Mouse (Mus musculus) natural killer cell, adult 2 months (primary cell): ENCODE measurements around the gene Imp4.

ENCODE experiments used
- DNase-seq, 2 experiments: peaks; one replicate each; pipeline ENCODE4 v3.0.0; 2022; ENCODE audit warnings: low spot score in 2 of 2

Imp4 gene

GRCm38 (mm10) chr1:34460061-34460441 lies 20.4 kb downstream of the Imp4 start:
- DNase-seq: no peak

- peak; percentile 75 to 84 for DNase-seq
These were observed 23.1 kb downstream of the Imp4 start for GRCm38 (mm10) chr1:34462766-34463165.

GRCm38 (mm10) chr1:34464310-34464817 lies 24.7 kb downstream of the Imp4 start:
- DNase-seq: peak; percentile 39 to 46

GRCm38 (mm10) chr1:34465445-34465844 lies 25.8 kb downstream of the Imp4 start:
- DNase-seq: no peak

DNA sequence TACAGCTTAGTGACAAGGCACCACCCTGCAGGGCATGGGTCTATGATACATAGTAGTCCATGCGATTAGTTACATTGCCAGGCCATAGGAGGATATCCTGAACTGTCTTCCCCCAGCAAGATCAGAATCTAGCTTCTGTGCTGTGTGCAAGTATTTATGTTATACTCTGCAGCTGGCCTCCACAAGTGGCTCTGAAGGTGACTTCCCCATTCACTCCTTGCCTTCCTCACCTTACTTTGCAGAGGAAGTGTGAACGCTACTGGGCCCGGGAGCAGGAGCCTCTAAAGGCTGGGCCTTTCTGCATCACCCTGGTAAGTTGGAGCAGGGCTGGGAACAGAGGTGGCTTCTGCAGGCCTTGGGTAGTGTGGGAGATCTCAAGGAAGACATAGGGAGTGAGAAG lies 28.4 kb downstream of the Imp4 start:
- DNase-seq: no peak

GRCm38 (mm10) chr1:34468500-34468899 lies 28.8 kb downstream of the Imp4 start:
- DNase-seq: no peak

DNA sequence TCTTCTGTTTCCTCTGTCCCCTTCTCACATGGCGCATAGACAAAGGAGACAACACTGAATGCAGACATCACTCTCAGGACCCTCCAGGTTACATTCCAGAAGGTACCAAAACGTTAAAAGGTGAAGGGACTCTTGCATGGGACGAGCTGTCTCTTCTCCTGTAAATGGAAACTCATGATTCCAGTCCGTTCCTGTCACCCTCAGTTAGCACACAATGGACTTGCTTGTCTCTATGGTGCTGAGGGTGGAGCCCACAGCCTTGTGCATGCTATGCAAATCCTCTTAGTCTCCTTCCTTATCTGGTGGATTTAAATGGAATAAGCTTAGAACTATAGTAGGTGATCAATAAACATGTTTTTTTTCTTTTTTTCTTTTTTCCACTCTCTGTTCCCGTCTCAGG lies 30.1 kb downstream of the Imp4 start:
- DNase-seq: no peak

GRCm38 (mm10) chr1:34472427-34473300 lies 33.0 kb downstream of the Imp4 start:
- DNase-seq: peak; percentile 49 to 65

GRCm38 (mm10) chr1:34478891-34479655 lies 39.4 kb downstream of the Imp4 start:
- peak; percentile 54 to 62 for DNase-seq

- DNase-seq: no peak
These were observed 41.1 kb downstream of the Imp4 start for GRCm38 (mm10) chr1:34480801-34481200.

DNA sequence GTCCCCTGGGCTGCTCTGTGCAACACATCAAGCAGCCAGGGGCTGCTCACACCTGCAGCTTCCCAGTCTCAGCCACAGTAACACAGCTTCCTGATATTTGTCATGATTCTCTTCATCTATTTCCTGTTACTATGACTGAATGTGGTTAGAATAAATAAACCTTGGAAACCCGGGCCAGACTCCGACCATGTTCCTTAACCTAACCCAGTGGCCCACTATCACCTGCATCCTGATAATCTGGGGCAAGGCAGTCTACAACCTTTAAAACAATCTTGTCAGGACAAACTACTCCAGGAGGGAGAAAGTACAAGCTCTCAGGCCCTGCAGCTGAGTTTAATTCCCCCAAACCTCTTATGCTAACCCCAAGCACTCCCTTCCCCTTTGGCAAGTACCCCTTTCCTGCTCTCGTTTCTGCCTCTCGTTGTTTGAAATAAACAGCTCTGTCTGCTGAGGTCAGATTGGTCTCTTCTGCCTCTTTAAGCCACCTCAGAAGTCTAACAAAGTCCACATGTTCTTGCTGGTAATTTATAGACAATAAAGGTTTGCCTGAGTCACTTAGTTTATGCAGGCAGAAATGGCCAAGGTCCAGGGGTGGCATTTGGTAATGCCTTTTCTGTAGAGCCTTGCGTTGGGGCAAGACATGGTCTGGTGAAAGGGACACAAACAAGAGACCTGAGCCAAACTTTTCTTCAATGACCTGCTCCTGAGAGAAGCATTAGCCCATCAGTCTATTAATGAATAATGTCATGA lies 42.4 kb downstream of the Imp4 start:
- no peak for DNase-seq

DNA sequence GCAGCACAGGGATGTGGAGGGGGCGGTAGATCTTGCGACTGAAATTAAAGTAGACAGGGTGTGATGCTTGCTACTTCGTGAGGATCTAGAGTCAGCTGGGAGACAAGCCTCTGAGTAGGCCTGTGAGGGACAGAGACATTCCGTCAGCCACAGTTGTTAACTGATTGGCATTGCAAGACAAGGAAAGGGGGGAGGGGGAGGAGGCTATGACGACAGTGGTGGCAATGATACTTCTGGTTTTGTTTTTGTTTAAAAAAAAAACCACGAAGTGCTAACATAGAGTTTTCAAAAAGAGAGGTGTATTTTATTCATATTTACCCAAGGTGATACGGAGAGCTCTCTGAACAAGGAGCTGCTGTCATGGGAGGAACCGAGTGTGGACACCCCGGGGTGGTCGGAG lies 44.8 kb downstream of the Imp4 start:
- DNase-seq: peak; percentile 39 to 48

- DNase-seq: peak; percentile 54 to 64
These were observed 46.0 kb downstream of the Imp4 start for GRCm38 (mm10) chr1:34485461-34486188.

- no peak for DNase-seq
These were observed 47.7 kb downstream of the Imp4 start for GRCm38 (mm10) chr1:34487383-34487782.

GRCm38 (mm10) chr1:34489852-34490541 lies 50.3 kb downstream of the Imp4 start:
- no peak for DNase-seq

DNA sequence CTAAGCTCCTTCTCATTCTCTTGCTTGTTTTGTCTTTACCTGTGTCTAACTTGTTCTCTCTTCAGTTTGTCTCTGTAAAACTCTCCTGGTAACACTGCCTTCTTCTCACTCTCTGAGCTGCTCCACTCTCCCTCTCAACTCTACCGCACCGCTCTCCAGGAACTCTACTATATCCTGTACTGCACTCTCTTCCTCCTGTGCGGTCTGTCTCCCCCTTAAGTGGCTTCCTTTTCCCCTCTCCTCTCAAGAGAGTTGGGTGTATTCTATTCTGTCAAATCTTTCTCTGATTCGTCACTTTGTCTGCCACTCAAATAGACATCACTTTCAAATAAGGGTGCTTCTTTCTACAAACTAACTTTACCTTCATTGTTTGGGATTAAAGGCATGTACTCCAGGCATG lies 51.8 kb downstream of the Imp4 start:
- DNase-seq: no peak
